Mouse (Mus musculus): Measurements from ENCODE around the gene Hist1h2bf. TPM values are rescaled to one million over a fixed set of nuclear protein-coding genes. Genes with fewer than 3 reads are reported as not detected.
A peak's percentile ranks its signal among the peaks of the same experiment; 100 is the strongest.
"Not testable (repeated sequence)": the region's sequence is repeated elsewhere in the genome, so short reads cannot be mapped to it uniquely, and the experiment has no call there.

Gene Hist1h2bf
- total RNA-seq, 2 experiments from 2014 or later = 297 to 360 TPM

GRCm38 (mm10) chr13:23550761-23551145 lies 23.2 kb downstream of the Hist1h2bf start:
- DNase-seq (ENCODE audit: low spot score in 2 of 2) = no peak

DNA sequence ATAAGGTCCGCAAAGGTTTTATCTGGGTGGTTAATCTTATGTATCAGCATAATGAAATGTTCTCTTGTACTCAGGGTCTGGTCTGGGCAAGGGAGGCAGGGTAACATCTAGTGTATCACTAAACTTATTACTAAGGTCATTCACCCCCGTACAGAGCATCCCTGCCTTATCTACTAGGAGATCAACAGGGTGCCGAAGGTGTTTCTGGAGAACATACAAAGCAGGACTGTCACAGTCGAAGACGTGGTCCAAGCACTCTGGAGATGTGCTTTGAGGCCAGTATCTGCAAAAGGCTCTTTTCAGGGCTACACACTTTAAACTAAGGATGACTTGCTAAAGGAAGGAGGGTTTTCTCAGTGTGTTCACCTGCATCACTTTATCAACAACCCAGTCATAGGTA lies 27.3 kb downstream of the Hist1h2bf start:
- DNase-seq (ENCODE audit: low spot score in 2 of 2) = no peak

- not testable (repeated sequence) for DNase-seq (ENCODE audit: low spot score in 2 of 2)
Measured at GRCm38 (mm10) chr13:23544787-23545120, 29.2 kb downstream of the Hist1h2bf start.

DNA sequence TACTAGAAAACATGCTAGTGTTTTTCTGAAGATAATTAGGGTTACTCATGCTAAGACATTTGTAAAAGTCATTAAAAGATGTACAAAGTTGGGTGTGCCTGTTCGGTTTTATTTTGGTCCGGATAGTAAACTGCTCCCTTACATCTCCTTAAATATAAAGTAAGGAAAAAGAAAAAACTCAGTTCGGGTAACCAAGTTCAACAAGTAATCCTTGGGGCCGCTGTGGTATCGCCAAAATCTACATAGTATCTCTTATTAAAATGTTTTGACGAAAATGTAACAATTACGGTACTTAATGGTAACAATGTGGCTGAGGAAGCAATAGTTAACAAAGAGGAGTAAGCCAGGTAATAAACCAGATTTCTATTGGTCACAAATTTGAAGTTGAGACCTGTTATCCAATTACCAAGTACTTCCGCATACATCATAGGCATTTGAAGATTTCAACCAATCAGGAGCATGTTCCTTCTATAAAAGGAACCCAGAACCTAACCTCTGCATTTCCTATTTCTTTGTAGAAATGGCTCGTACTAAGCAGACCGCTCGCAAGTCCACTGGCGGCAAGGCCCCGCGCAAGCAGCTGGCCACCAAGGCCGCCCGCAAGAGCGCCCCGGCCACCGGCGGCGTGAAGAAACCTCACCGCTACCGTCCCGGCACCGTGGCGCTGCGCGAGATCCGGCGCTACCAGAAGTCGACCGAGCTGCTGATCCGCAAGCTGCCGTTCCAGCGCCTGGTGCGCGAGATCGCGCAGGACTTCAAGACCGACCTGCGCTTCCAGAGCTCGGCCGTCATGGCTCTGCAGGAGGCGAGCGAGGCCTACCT lies 29.8 kb downstream of the Hist1h2bf start, which contains the start of gene Hist1h3f:
Gene Hist1h3f (plus strand): TSS at position 88 of the 822 bp plus-strand sequence.
- DNase-seq (ENCODE audit: low spot score in 2 of 2) = peak; percentile 37 to 49

- peak in 1 of 2 experiments; percentile 35 for DNase-seq (ENCODE audit: low spot score in 2 of 2)
Measured at GRCm38 (mm10) chr13:23542999-23543607, 30.9 kb downstream of the Hist1h2bf start, which contains the start of gene Hist1h2bh. Gene Hist1h2bh, minus strand, starts transcription at chr13:23543392.

DNA sequence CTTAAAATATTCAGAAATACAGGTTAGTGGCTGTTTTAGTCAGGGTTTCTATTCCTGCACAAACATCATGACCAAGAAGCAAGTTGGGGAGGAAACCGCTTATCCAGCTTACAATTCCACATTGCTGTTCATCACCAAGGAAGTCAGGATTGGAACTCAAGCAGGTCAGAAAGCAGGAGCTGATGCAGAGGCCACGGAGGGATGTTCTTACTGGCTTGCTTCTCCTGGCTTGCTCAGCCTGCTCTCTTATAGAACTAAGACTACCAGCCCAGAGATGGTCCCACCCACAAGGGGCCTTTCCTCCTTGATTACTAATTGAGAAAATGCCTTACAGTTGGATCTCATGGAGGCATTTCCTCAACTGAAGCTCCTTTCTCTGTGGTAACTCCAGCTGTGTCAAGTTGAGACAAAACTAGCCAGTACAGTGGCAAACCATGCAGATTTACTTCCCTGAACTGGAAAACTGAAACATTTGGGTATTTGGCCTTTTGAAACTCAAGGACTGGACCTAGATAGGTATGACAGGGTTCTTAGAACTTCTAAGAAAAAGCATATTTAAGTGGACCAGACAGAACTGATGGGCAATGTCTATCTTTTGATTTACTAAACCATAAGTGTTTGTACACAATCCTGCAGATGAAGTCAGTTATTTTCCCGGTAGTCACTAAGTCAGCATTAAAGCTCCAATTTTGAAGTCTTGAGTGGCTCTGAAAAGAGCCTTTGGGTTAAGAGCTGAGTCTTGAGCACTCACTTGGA lies 31.6 kb downstream of the Hist1h2bf start:
- DNase-seq (ENCODE audit: low spot score in 2 of 2) = not testable (repeated sequence)

GRCm38 (mm10) chr13:23541497-23541896 lies 32.5 kb downstream of the Hist1h2bf start:
- DNase-seq (ENCODE audit: low spot score in 2 of 2) = no peak

GRCm38 (mm10) chr13:23539821-23540220 lies 34.2 kb downstream of the Hist1h2bf start:
- DNase-seq (ENCODE audit: low spot score in 2 of 2) = not testable (repeated sequence)

GRCm38 (mm10) chr13:23538249-23538648 lies 35.7 kb downstream of the Hist1h2bf start:
- no peak for DNase-seq (ENCODE audit: low spot score in 2 of 2)

GRCm38 (mm10) chr13:23537006-23537710 lies 36.8 kb downstream of the Hist1h2bf start:
- DNase-seq (ENCODE audit: low spot score in 2 of 2) = no peak

- DNase-seq (ENCODE audit: low spot score in 2 of 2) = no peak
Measured at GRCm38 (mm10) chr13:23536076-23536822, 37.7 kb downstream of the Hist1h2bf start.

DNA sequence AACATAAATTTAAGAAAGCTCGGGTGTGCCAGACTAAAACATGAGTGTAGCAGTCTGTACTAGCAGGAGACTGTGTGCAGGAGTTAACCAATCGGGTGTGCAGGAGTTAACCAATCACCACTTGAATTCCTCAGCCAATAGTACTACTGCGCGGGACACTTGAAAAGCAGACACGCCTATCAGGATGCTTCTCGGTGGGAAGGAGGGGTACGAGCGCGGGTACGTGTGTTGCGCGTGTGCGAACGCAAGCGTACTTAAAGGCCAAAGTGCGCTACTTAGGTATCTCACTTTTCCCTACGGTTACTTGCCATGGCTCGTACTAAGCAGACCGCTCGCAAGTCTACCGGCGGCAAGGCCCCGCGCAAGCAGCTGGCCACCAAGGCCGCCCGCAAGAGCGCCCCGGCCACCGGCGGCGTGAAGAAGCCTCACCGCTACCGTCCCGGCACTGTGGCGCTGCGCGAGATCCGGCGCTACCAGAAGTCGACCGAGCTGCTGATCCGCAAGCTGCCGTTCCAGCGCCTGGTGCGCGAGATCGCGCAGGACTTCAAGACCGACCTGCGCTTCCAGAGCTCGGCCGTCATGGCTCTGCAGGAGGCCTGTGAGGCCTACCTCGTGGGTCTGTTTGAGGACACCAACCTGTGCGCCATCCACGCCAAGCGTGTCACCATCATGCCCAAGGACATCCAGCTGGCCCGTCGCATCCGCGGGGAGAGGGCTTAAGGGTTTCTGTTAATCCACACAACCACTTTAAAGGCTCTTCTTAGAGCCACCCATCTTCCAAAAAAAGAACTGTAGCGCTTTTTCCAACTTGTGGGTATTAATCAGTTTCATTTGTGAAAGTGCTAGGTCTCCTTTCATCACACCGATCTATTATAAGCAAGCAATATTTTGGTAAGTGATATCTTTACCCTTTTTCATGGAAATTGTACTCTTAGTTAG lies 38.6 kb downstream of the Hist1h2bf start, which contains the start of gene Hist1h3g:
Gene Hist1h3g (plus strand): TSS at position 286 of the 939 bp plus-strand sequence.
- DNase-seq (ENCODE audit: low spot score in 2 of 2) = peak; percentile 69 to 76

- DNase-seq (ENCODE audit: low spot score in 2 of 2) = no peak
Measured at GRCm38 (mm10) chr13:23534368-23535131, 39.4 kb downstream of the Hist1h2bf start.

DNA sequence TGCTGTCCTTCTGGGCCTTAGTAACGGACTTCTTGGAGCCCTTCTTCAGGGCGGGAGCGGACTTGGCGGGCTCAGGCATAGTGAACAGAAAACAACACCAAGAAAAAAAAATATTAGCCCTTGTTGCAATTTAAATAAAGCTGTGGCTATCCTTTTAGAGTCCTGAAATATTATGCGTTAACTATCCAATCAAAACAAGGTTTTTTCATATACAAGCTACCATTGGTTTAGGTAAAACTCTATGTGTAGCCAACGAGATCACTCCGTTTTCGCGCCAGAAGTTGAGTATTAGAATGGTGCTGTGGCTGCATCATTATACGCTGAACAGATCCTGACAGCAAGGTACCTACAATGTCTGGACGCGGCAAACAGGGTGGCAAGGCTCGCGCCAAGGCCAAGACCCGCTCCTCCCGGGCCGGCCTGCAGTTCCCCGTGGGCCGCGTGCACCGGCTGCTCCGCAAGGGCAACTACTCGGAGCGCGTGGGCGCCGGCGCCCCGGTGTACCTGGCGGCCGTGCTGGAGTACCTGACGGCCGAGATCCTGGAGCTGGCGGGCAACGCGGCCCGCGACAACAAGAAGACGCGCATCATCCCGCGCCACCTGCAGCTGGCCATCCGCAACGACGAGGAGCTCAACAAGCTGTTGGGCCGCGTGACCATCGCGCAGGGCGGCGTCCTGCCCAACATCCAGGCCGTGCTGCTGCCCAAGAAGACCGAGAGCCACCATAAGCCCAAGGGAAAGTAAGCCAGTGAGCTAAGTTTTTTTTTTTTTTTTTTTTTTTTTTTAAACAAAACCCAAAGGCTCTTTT lies 40.2 kb downstream of the Hist1h2bf start, which contains the start of gene Hist1h2af:
Gene Hist1h2af (plus strand): TSS at position 347 of the 808 bp plus-strand sequence.
- DNase-seq (ENCODE audit: low spot score in 2 of 2) = peak in 1 of 2 experiments; percentile 45

DNA sequence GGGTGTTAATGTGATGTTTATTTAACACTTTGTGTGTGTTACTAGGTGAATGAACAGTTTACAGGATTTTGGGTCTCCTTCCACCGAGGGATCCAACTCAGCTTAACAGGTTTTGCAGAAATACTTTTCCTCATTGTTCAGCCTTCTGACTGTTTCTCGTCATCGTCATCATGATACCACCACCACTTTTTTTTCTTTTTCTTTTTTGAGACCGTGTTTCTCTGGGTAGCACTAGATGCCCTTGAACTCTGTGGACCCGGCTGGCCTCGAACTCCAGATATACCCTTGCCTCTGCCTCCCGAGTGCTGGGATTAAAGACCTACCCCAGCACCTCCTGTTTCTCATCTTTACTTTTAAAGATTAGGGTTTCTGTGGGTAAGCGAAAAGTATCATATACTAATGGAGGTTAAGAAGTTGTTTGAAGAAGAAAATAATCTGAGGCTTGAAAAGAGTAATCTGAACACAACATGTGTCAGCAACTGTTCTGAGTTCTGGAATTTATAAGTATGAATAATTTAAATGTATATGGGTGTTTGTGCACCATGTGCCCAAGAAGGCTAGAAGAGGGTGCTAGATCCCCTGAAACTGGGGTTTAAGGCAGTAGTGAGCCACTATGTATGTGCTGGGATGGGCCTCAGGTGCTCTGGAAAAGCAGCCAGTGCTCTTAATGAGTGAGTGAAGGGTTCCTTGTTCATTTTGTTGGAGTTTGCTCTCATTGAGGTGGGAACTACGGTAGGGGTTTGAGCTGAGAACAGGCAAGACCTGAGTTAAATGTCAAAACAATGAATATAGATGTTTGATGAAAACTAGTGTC lies 41.5 kb downstream of the Hist1h2bf start:
- no peak for DNase-seq (ENCODE audit: low spot score in 2 of 2)
